Mouse (Mus musculus) Muller cell, postnatal 12 days (primary cell): ENCODE measurements around the gene Olfr545.
A peak's percentile ranks its signal among the peaks of the same experiment; 100 is the strongest.

Experiments used
- DNase-seq: peaks from one replicate; pipeline ENCODE4 v3.0.0-alpha.2; 2015; ENCODE audit errors: inconsistent ontology term

Gene Olfr545

GRCm38 (mm10) chr7:102479368-102480078 is 19.9 kb downstream of the Olfr545 start:
- peak; percentile 85 for DNase-seq

- no peak for DNase-seq
Observed at GRCm38 (mm10) chr7:102478926-102479325, 20.4 kb downstream of the Olfr545 start.

- DNase-seq = no peak
Observed at GRCm38 (mm10) chr7:102478425-102478824, 20.9 kb downstream of the Olfr545 start.

GRCm38 (mm10) chr7:102477377-102477776 is 22.0 kb downstream of the Olfr545 start:
- DNase-seq = no peak

- no peak for DNase-seq
Observed at GRCm38 (mm10) chr7:102476601-102477000, 22.8 kb downstream of the Olfr545 start.

GRCm38 (mm10) chr7:102472675-102473074 is 26.7 kb downstream of the Olfr545 start:
- DNase-seq = no peak

- DNase-seq = no peak
Observed at GRCm38 (mm10) chr7:102467566-102467965, 31.8 kb downstream of the Olfr545 start.

GRCm38 (mm10) chr7:102458618-102459380 is 40.6 kb downstream of the Olfr545 start:
- no peak for DNase-seq

- no peak for DNase-seq
Observed at GRCm38 (mm10) chr7:102446438-102446837, 52.9 kb downstream of the Olfr545 start.

GRCm38 (mm10) chr7:102444301-102444700 is 55.1 kb downstream of the Olfr545 start:
- DNase-seq = no peak

GRCm38 (mm10) chr7:102442432-102442831 is 56.9 kb downstream of the Olfr545 start:
- DNase-seq = peak; percentile 64

GRCm38 (mm10) chr7:102441657-102442391 is 57.5 kb downstream of the Olfr545 start, which contains the start of gene Rrm1:
Gene Rrm1 (plus strand): TSS chr7:102441695.
- peak; percentile 95 for DNase-seq
